Mouse (Mus musculus) kidney, adult 2 months (tissue): ENCODE data around the gene Als2cr12.

ENCODE experiments used
- CTCF ChIP-seq: fragments of 200-500 bp; conservative IDR thresholded peaks from 2 replicates; pipeline ENCODE4 v1.5.1; 2011; ENCODE audit warnings: low read depth, mild to moderate bottlenecking, control low read depth, low read length, moderate library complexity, mixed read lengths; ENCODE audit not compliant: insufficient read depth, insufficient read length
- POLR2A ChIP-seq: fragments of 200-500 bp; IDR thresholded peaks from one replicate; pipeline ENCODE4 v1.6.1; 2011; ENCODE audit warnings: low read depth, low read length, control low read depth

DNA sequence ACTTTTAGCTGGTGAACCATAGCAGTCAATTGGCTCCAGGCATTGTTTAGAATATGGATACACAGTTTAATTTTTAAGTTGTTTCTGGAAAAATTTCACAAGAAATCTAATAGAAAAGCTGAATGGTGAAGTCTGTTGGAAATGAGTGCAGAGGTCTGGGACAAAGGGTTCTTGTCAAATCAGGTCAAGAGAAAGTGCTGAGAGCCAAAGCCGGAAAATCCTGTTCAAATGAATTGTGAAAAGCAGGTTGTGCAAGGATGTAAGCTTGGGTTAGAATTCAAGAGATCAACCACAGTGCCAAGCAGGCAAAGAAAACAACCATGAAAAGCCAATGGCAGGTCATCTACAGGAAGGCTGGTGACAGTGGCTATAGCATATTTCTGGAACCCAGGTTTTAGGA is 85.6 kb downstream of the Als2cr12 start:
- TF ChIP-seq CTCF, result no peak
- no peak for TF ChIP-seq POLR2A
